Mouse (Mus musculus): Measurements from ENCODE around the gene Calr. TPM values are rescaled to one million over a fixed set of nuclear protein-coding genes. Genes with fewer than 3 reads are reported as not detected.

The Calr gene
- polyA plus RNA-seq, 1 experiment from 2014 or later, result 938 TPM

DNA sequence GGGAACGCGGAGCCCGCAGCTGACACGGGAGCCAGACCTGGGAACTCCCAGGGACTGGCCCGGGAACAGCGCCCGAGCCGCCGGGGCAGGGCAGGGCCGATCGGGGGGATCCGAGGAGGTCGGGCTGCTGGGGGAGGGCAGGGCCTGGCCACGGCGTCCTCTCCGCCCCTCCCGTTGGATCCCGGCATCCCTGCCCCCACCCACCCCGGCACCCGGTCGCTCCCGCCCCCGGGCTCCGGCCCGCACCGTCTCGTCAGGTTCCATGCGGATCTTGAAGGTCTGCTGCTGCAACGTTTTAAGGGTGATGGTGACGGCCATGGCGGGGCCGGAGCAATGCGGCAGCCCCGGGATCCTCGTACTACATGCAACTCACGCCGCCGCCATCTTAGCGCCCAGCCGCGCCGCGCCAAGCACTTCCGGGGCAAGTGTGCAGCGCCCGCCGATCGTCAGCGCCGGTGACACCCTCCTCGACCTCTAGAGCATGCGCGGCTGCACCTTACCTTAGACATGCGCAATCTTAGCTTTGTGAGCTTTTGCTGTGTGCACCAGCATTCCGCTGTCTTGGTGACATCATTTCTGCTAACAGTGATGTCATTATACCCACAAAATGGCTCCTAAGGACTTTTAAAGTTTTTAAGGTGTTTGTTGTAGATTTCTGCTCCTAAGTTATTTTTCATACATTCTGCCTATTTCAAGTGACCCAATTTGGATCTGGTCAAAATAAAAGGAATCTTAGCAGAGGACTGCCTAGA lies 6.3 kb downstream of the Calr start, which contains the start of gene Rad23a:
Gene Rad23a, minus strand, starts transcription at position 418 of the 752 bp plus-strand sequence.
- Histone ChIP-seq H3K36me3 (peaks cover 69% of the 10 kb centered on the region), H3K9ac (peak within 1 kb of the TSS; percentile 95), H3K27me3 (replicated peaks) (no peaks in the 10 kb centered on the region), H3K4me1 (peaks cover 17% of the 10 kb centered on the region), H3K4me2 (peak within 1 kb of the TSS; percentile 62), H3K4me3 (replicated peaks) (peak within 1 kb of the TSS; percentile 86), H3K27ac (peak within 1 kb of the TSS; percentile 90), H3K9me3 (no peaks in the 10 kb centered on the region)
- peak; percentile 94 for ATAC-seq (ENCODE audit: insufficient read depth, low FRiP score, low read depth)
- WGBS, result under 1% methylated on average over 55 of the region's 55 CpGs

DNA sequence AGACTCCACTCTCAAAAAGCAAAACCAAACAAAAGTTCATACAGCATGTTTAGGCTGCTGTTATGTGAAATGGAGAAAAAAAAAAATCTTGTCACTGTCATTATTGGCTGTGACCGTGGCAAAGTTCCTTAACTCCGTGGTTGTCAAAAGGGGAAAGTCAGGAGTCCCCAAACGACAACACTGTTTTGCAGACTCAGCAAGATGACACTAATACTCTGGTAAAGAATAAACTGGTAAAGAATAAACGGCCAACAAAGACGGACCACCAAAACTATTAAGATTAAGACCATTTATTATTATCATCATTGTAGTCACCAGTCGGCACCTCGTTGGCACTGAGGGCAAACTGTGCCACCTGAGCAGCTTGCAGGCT lies 6.9 kb downstream of the Calr start:
- ATAC-seq (ENCODE audit: insufficient read depth, low FRiP score, low read depth), result no peak
- Histone ChIP-seq H3K4me1 (peaks cover 19% of the 10 kb centered on the region), H3K4me2 (peak overlapping the region; percentile 62), H3K4me3 (replicated peaks) (peak overlapping the region; percentile 86), H3K27ac (peak overlapping the region; percentile 90), H3K9ac (peak overlapping the region; percentile 95), H3K9me3 (no peaks in the 10 kb centered on the region), H3K36me3 (peaks cover 70% of the 10 kb centered on the region), H3K27me3 (replicated peaks) (no peaks in the 10 kb centered on the region)
- WGBS, result 1% methylated on average over 7 of the region's 7 CpGs

- Histone ChIP-seq H3K4me1 (peaks cover 17% of the 10 kb centered on the region), H3K9ac (peak overlapping the region; percentile 95; the same call in 1 of the 2 replicates)
- WGBS, result 86% methylated on average over 2 of the region's 2 CpGs
Observed at GRCm38 (mm10) chr8:84839411-84839810, 7.3 kb downstream of the Calr start.

DNA sequence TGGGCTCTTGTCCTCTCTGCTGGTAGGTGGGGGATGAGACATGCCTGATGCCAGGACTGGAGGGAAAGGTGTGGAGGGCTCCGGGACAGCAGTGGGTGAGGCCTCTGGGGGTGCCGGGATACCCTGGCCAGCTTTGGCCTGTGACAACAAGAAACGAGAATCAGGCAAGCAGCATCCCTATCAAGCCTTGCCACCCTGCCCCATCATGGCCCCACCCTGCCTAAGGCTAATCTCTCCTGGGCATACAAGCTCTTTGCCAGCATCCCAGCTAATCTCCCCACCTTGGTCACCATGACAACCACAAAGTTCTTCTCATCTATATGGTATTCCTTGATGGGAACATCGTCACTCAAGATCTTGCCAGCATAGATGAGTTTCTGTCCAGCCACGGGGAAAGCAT lies 8.2 kb downstream of the Calr start:
- no peaks in the 10 kb centered on the region for H3K27me3 ChIP-seq (replicated peaks)
- no peak overlapping the region for H3K9ac ChIP-seq
- H3K9me3 ChIP-seq, result no peaks in the 10 kb centered on the region
- peaks cover 16% of the 10 kb centered on the region for H3K4me1 ChIP-seq
- peak; percentile 70; the same call in 1 of the 2 replicates for ATAC-seq (ENCODE audit: insufficient read depth, low FRiP score, low read depth)
- WGBS, result 79% methylated on average over 5 of the region's 5 CpGs
- H3K4me3 ChIP-seq (replicated peaks), result no peak overlapping the region
- no peak overlapping the region for H3K27ac ChIP-seq
- peaks cover 68% of the 10 kb centered on the region for H3K36me3 ChIP-seq
- H3K4me2 ChIP-seq, result no peak overlapping the region

More at GRCm38 (mm10) chr8:84839411-84839810, 7.3 kb downstream of the Calr start:
- ATAC-seq (ENCODE audit: insufficient read depth, low FRiP score, low read depth), result no peak
- Histone ChIP-seq H3K27me3 (replicated peaks) (no peaks in the 10 kb centered on the region), H3K27ac (peak overlapping the region; percentile 90; the same call in 1 of the 2 replicates), H3K4me3 (replicated peaks) (peak overlapping the region; percentile 86), H3K4me2 (peak overlapping the region; percentile 62), H3K9me3 (no peaks in the 10 kb centered on the region), H3K36me3 (peaks cover 68% of the 10 kb centered on the region)

DNA sequence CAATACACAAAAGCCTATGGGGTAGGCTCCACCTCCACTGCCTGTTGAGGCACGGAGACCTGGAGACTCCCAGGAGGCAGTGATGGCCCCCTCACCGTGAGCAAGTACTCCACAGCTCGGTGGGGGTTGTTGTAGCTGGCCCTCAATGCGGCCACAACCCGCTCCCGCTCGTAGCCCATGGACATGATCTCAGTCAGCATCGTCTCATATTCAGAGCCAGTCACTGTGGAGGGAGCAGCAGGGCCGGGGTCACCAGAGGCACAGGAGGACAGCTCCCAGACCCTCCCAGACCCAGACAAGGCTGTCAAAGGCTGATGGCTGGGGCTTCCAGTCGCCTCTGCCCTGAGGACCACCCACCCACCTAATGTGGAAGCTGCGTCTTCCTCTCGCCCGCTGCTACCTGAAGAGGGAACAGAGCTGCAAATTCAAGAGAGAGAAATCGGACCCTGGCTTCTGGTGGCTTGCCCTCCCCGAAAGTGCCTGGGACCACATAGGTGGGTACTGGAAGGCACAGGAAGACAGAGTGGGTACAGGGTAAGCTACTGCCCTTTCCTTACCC lies 8.7 kb downstream of the Calr start:
- ATAC-seq (ENCODE audit: insufficient read depth, low FRiP score, low read depth), result no peak
- Histone ChIP-seq H3K9me3 (no peaks in the 10 kb centered on the region), H3K36me3 (peaks cover 63% of the 10 kb centered on the region), H3K9ac (no peak overlapping the region), H3K4me1 (peaks cover 21% of the 10 kb centered on the region), H3K4me2 (no peak overlapping the region), H3K4me3 (replicated peaks) (0 out of 2 replicates have a peak overlapping the region, but pooled peaks have one; percentile 2), H3K27ac (no peak overlapping the region), H3K27me3 (replicated peaks) (no peaks in the 10 kb centered on the region)
- WGBS, result 78% methylated on average over 15 of the region's 15 CpGs

GRCm38 (mm10) chr8:84837149-84837911 lies 9.4 kb downstream of the Calr start:
- Histone ChIP-seq H3K36me3 (peaks cover 56% of the 10 kb centered on the region), H3K4me3 (replicated peaks) (0 out of 2 replicates have a peak overlapping the region, but pooled peaks have one; percentile 2), H3K4me2 (no peak overlapping the region), H3K4me1 (peaks cover 24% of the 10 kb centered on the region), H3K9ac (no peak overlapping the region), H3K9me3 (no peaks in the 10 kb centered on the region), H3K27ac (no peak overlapping the region), H3K27me3 (replicated peaks) (no peaks in the 10 kb centered on the region)
- ATAC-seq (ENCODE audit: insufficient read depth, low FRiP score, low read depth), result no peak
- whole genome bisulfite sequencing, result 52% methylated on average over 8 of the region's 8 CpGs

DNA sequence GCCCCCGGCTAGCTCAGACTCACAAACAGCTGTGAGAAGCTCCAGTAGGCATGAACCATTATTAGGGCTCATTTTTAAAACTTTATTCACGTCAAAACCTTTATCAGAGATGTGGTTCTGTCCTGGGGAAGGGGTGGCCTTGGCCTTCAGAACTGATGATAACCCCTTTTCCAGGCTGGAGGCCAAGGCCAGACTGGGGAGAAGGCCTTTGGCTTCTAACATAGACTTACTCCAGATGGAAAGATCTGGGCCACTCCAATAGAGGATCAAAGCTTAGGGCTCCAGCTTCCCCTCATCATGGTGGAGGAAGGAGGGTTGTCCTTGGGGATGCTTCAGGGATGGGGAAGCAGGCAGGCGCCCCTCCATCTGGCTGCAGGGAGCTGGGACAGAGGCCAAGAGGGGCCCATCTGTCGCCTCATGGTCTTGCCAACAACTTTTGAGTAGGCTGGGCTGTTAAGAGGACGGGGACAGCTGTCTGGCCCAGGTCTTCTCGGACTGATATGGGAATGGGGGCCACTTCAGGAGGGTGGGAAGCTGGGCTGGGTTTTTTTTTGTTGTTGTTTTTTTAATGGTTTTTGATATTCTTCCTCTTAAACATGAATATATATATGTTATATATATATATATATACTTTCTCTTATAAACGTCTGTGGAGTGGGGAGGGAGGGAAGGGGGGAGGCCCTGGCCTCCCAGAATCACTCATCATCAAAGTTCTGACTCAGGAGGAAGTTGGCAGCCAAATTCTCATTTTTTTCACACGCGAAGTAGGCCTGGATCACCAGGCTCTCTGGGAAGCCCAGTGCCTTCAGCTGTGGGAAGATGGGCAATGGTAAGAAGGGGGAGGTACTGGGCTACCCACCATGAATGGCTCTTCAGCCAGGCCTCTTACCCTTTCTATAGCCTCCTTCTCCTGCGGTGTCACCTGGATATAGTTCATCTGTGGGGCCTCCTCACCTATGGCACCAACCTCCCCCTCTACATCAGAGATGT lies 11.6 kb downstream of the Calr start:
- 53% methylated on average over 10 of the region's 10 CpGs for WGBS
- no peak overlapping the region for H3K9ac ChIP-seq
- peaks cover 44% of the 10 kb centered on the region for H3K36me3 ChIP-seq
- H3K27me3 ChIP-seq (replicated peaks), result no peaks in the 10 kb centered on the region
- no peak for ATAC-seq (ENCODE audit: insufficient read depth, low FRiP score, low read depth)
- no peaks in the 10 kb centered on the region for H3K9me3 ChIP-seq
- no peak overlapping the region for H3K4me2 ChIP-seq
- H3K27ac ChIP-seq, result 0 out of 2 replicates have a peak overlapping the region, but pooled peaks have one; percentile 12
- H3K4me3 ChIP-seq (replicated peaks), result no peak overlapping the region
- H3K4me1 ChIP-seq, result peaks cover 24% of the 10 kb centered on the region

- Histone ChIP-seq H3K4me2 (no peak overlapping the region), H3K9me3 (no peaks in the 10 kb centered on the region), H3K9ac (no peak overlapping the region), H3K4me1 (peaks cover 18% of the 10 kb centered on the region), H3K4me3 (replicated peaks) (no peak overlapping the region), H3K36me3 (peaks cover 44% of the 10 kb centered on the region), H3K27me3 (replicated peaks) (no peaks in the 10 kb centered on the region), H3K27ac (0 out of 2 replicates have a peak overlapping the region, but pooled peaks have one; percentile 12)
- WGBS, result 83% methylated on average over 19 of the region's 19 CpGs
- ATAC-seq (ENCODE audit: insufficient read depth, low FRiP score, low read depth), result no peak
Observed at GRCm38 (mm10) chr8:84834002-84834865, 12.5 kb downstream of the Calr start.

GRCm38 (mm10) chr8:84832759-84833742 lies 13.7 kb downstream of the Calr start:
- H3K4me1 ChIP-seq, result peaks cover 16% of the 10 kb centered on the region
- H3K27ac ChIP-seq, result peak overlapping the region; percentile 96
- 53% methylated on average over 10 of the region's 10 CpGs for WGBS
- peak overlapping the region; percentile 61 for H3K4me2 ChIP-seq
- peak overlapping the region; percentile 95 for H3K9ac ChIP-seq
- peaks cover 38% of the 10 kb centered on the region for H3K36me3 ChIP-seq
- no peaks in the 10 kb centered on the region for H3K27me3 ChIP-seq (replicated peaks)
- H3K9me3 ChIP-seq, result no peaks in the 10 kb centered on the region
- H3K4me3 ChIP-seq (replicated peaks), result peak overlapping the region; percentile 99
- no peak for ATAC-seq (ENCODE audit: insufficient read depth, low FRiP score, low read depth)

Measured in stomach, embryonic 15.5 days (tissue).